Mouse (Mus musculus) kidney, adult 2 months (tissue): ENCODE data around the gene Mgrn1.

Source experiments
- CTCF ChIP-seq: fragments of 200-500 bp; conservative IDR thresholded peaks from 2 replicates; pipeline ENCODE4 v1.5.1; 2011; ENCODE audit warnings: low read depth, mild to moderate bottlenecking, control low read depth, low read length, moderate library complexity, mixed read lengths; ENCODE audit not compliant: insufficient read depth, insufficient read length
- POLR2A ChIP-seq: fragments of 200-500 bp; IDR thresholded peaks from one replicate; pipeline ENCODE4 v1.6.1; 2011; ENCODE audit warnings: low read depth, low read length, control low read depth

DNA sequence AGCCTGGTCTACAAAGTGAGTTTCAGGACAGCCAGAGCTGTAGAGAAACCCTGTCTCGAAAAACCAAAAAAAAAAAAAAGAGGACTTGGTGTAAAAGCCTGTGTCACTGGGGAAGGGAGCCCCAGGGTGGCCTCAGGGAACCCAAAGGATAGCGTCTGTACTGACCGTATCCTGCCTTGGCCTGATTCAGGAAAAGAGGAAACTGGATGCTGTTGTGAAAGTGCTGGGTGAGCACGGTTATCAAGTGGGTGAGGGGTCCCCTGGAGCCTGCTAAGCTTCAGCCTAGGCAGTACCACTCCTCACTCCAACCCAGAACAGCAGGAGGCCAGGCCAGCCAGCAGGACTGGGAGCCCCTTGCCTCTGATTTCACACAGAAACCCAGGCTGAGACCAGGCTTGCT lies 8.9 kb upstream of the Mgrn1 start:
- TF ChIP-seq CTCF (no peak), POLR2A (no peak)
